Mouse (Mus musculus): ENCODE data around the gene Clca3a2. TPM values are rescaled to one million over a fixed set of nuclear protein-coding genes. Genes with fewer than 3 reads are reported as not detected.
"Not testable (repeated sequence)": the region's sequence is repeated elsewhere in the genome, so short reads cannot be mapped to it uniquely, and the experiment has no call there.

Gene Clca3a2
- total RNA-seq, 2 experiments from 2014 or later = not detected

DNA sequence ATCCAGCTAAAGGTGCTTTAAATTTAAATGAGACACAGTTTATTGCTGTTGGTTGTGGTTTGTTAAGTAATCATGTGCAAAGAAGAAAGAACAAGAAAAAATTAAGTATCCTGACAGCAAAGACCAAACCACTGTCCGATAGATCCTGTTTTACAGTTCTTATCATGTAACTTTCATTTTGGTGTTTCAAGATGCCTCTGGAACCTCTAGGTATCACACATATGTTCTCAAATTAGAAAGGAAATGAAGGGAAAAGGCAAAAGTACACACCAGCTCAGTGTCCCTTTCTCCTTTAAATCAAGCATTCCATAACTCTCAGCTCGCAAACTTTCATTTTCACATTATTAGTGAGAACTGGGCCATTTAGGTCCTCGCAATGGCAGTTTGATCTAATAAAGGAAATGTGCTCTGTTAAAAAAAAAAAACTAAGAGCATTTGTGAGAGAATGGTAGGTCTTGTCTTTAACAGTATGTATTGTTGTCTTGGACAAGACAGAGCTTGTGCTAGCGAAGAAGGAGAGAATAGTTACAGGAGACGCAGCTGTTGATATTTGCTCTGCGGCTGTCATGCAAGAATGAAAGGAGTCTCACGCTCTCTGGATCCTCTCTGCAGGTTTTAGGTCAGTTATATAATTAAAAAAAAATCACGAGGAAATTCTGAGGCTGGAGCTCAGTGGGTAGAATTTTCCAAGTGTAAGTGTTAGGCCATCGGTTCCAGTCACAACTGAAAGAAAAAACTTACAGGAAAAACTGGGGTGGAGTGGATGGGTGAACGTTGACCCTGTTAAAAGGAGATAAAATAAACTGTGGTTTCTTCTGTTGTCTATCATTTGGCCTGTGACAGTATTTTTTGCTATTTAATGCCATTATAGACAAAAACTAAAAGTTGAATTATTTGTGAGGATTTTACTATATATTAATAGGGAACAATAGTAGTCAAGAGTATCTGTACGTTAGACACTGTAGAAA, 33.8 kb downstream of the Clca3a2 start:
- Histone ChIP-seq H3K4me3 (no peak overlapping the region), H3K27ac (no peak overlapping the region)
- no peak for TF ChIP-seq CTCF (IDR thresholded peaks at IDR 0.05)
- intact Hi-C loops (cut with DNase I) = no loop called here
- DNase-seq = no peak

DNA sequence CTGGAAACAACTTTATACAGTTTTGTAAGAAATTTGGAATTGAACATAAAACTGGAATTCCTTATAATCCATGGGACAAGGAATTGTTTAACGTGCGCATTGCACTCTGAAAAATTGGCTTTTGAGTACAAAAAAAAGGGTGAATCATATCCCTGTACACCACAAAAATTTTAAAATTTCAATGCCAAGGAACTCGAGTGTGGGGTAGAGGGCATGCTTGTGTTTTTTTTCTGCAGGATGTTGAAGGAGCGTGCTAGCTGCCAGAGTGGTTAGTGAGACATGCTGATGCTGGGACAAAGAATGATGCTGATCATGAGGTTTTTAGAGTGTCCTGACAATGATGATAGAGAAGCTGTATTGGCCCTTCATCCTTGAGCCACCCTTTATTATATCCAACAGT, 54.1 kb downstream of the Clca3a2 start:
- H3K27ac ChIP-seq = no peak overlapping the region
- H3K4me3 ChIP-seq = no peak overlapping the region
- no peak for DNase-seq
- TF ChIP-seq CTCF (IDR thresholded peaks at IDR 0.05) = no peak
- intact Hi-C loops (cut with DNase I) = no loop called here

GRCm38 (mm10) chr3:144761454-144761853, 57.8 kb downstream of the Clca3a2 start:
- Histone ChIP-seq H3K27ac (no peak overlapping the region), H3K4me3 (no peak overlapping the region)
- DNase-seq = no peak
- intact Hi-C loops (cut with DNase I) = no loop called here
- no peak for TF ChIP-seq CTCF (IDR thresholded peaks at IDR 0.05)

DNA sequence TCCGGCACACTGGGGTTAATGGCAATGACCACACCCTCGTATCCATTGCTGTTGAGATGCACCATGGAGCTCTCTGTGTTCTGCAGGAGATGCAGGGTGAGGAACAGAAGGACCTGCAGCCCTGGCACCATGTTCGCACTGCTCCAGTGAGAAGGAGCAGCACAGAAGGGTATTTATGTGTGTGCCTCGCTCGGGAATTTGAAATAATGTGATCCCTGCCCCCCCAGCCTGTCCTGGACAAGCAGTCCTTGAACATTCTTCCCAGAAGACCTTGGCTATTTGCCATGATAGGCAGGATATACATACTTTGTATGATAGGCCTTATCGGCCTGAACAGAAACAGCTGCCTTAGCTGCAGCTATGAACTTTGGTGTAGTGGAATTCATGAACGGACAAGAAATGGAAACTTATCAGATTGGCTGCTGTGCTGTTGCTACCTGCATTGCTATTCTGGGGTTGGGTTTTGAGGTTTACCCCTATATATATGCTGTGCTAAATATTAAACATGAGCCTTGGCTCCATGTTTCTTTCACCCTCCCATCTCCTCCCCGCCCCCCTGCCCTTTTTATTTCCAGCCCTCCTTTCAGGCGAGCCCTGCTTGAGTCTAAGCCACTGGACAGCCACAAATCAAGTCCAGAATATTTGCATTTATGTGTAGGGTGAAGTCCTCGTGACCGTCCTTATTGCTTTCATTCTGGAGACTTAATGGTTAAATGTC, 58.5 kb downstream of the Clca3a2 start, which contains the start of gene Clca3a1:
Clca3a1 (minus strand) TSS at position 386 of the 718 bp plus-strand sequence.
- no peak within 1 kb of the TSS for H3K27ac ChIP-seq
- DNase-seq = no peak
- H3K4me3 ChIP-seq = no peak within 1 kb of the TSS
- intact Hi-C loops (cut with DNase I) = no loop called here
- no peak for TF ChIP-seq CTCF (IDR thresholded peaks at IDR 0.05)

- intact Hi-C loops (cut with DNase I) = no loop called here
- no peak for DNase-seq
- no peak overlapping the region for H3K4me3 ChIP-seq
- TF ChIP-seq CTCF (IDR thresholded peaks at IDR 0.05) = no peak
- H3K27ac ChIP-seq = no peak overlapping the region
These were observed 59.6 kb downstream of the Clca3a2 start for GRCm38 (mm10) chr3:144759719-144760118.

DNA sequence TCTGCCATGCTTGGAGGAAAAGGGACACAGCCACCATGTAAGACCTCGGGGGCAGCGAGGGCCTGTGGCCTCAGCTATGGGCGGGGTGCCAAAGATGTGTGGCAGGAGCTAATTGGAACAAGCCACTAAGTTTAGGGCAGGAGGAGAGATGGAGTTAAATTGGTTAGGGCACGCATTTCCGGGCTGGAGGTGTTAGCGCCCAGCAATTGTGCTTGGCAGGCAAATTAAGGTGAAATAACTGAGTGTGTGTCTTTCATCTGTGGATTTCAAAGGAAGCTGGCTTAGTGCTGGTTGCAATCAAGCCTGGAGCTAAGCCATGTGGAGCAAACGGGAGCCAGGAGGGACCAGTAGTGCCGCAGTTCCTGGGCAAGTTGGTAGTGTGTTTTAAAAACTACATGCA, 63.2 kb downstream of the Clca3a2 start:
- intact Hi-C loops (cut with DNase I); DNase-seq; H3K27ac ChIP-seq; H3K4me3 ChIP-seq: not testable (repeated sequence)

DNA sequence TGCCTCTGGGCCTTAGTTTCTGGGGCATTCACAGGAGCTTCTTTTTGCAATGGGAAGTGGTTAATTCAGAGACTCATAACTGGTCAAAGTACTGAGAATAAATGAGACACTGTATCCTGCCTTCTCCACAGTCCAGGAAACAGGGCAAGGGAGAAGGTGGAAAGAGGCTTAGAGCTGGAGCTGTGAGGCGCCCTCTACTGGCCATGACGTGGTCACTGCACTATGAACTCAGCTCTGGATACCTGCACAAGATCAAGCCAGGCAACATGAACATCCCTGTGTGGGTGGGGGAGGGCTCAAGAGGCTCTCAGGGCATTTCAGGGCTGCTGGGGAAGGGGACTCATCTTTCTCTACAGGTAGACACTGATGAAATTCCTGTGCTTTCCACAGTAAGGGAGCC, 66.2 kb downstream of the Clca3a2 start:
- H3K4me3 ChIP-seq = no peak overlapping the region
- TF ChIP-seq CTCF (IDR thresholded peaks at IDR 0.05) = peak; percentile 58
- no peak for DNase-seq
- intact Hi-C loops (cut with DNase I) = no loop called here
- H3K27ac ChIP-seq = no peak overlapping the region

DNA sequence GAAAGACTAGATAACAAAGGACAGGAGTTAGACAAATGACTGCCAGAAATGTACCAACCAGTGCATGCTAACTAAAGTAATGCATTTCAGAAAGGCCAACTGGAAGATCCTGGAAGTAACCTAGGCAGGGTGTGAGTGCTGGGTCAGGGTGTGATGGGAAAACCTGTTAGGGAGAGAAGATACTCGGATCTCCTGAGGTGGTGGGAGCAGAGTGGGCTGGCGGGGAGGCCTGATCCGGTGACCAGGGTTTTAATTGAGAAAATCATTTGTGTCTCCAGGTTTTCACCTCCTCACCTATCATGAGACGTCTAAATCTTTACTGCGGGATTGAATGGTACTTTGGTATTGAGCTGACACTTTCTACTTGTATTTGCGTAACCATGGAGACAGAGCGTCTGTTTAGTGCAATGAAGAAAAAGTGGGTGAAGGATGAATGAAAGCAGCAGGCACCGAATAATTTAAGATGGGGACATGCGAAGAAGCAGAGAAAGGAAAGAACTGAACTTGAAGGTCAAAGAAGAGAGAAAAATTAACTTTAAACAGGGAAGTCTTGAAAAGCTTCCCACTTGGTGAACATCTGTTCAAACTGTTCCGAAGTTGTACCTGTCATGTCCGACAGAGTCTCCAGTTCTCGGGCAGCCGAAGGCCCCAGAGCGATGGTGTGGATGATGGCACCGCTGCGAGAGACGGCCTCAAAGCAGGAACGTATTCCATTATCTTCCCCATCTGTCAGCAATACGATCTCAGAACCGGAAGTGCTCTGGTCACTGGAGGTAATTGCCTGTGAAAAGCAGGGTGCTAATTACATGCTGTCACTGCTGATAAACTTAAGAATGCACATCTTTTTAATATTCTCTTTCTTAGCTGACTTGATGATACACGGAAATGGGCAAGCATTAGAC, 70.0 kb downstream of the Clca3a2 start:
- H3K4me3 ChIP-seq; DNase-seq; H3K27ac ChIP-seq; intact Hi-C loops (cut with DNase I): not testable (repeated sequence)

- H3K27ac ChIP-seq; intact Hi-C loops (cut with DNase I); DNase-seq: not testable (repeated sequence)
These were observed 71.6 kb downstream of the Clca3a2 start for GRCm38 (mm10) chr3:144747706-144748105.

More at GRCm38 (mm10) chr3:144747706-144748105, 71.6 kb downstream of the Clca3a2 start:
- H3K4me3 ChIP-seq = not testable (repeated sequence)

Other genes starting within 250 kb of the Clca3a2 start
- 10 to 100 TPM; 12.8 to 14.8 TPM for gene Hs2st1, start 249.3 kb downstream of the Clca3a2 start, total RNA-seq (2021)
- gene Selenof, start 249.2 kb downstream of the Clca3a2 start, total RNA-seq (2021) = 100 to 1,000 TPM; 115 to 122 TPM
- 100 to 1,000 TPM; 328 to 379 TPM for gene Sh3glb1, start 99.2 kb downstream of the Clca3a2 start, total RNA-seq (2021)
- under 1 TPM in 1 of 2 experiments, not detected in 1; 0.15 TPM for gene Clca3a1, start 58.5 kb downstream of the Clca3a2 start, total RNA-seq (2021)
- not detected for gene Clca3b, start 29.9 kb upstream of the Clca3a2 start, total RNA-seq (2021)
- gene Clca4b, start 113.0 kb upstream of the Clca3a2 start, total RNA-seq (2021) = not detected
- not detected for gene Clca4a, start 155.6 kb upstream of the Clca3a2 start, total RNA-seq (2021)
- not detected for gene Clca1, start 213.3 kb upstream of the Clca3a2 start, total RNA-seq (2021)

Data from gastrocnemius, adult 2 months (tissue).